Mouse (Mus musculus) Patski (cell line): ENCODE data around the gene Pbld2. TPM values are rescaled to one million over a fixed set of nuclear protein-coding genes. Genes with fewer than 3 reads are reported as not detected.

Experiments
- ATAC-seq: fragments of 100-300 bp; one replicate; pipeline ENCODE4 v1.8.0; 2021
- CTCF ChIA-PET: fragments of 350-600 bp; sonication (Branson Sonifier 250); formaldehyde crosslinking; loops from one replicate; lab custom pipeline; 2022; ENCODE audit warnings: inconsistent platforms; lab: Charles Lee
- POLR2A ChIA-PET: fragments of 350-600 bp; sonication (Branson Sonifier 250); formaldehyde crosslinking; loops from one replicate; lab custom pipeline; 2022; ENCODE audit warnings: antibody characterized with exemption, inconsistent platforms; lab: Charles Lee
- DNase-seq: peaks from one replicate; pipeline ENCODE4 v3.0.0-alpha.2; 2011; ENCODE audit warnings: low read depth, low spot score
- H3K27me3 ChIP-seq: fragments of 371-371 bp; one replicate; pipeline ENCODE4 v1.5.1; 2021
- CTCF ChIP-seq: fragments of 100-300 bp; IDR thresholded peaks from one replicate; pipeline ENCODE4 v1.5.1; 2021
- in situ Hi-C: fragments of 300-500 bp; cut with MboI; formaldehyde crosslinking; loops from 3 replicates; pipeline ENCODE4 v1.11.1; 2018; ENCODE audit warnings: low pct_unique_long_range_greater_than_20kb, mixed read lengths
- polyA plus RNA-seq: library from polyadenylated mRNA; unstranded; gene quantifications from one replicate; pipeline ENCODE4 v1.2.3, GENCODE M21; 2021

The Pbld2 gene
- polyA plus RNA-seq, 1 experiment from 2014 or later, result 3.8 TPM

DNA sequence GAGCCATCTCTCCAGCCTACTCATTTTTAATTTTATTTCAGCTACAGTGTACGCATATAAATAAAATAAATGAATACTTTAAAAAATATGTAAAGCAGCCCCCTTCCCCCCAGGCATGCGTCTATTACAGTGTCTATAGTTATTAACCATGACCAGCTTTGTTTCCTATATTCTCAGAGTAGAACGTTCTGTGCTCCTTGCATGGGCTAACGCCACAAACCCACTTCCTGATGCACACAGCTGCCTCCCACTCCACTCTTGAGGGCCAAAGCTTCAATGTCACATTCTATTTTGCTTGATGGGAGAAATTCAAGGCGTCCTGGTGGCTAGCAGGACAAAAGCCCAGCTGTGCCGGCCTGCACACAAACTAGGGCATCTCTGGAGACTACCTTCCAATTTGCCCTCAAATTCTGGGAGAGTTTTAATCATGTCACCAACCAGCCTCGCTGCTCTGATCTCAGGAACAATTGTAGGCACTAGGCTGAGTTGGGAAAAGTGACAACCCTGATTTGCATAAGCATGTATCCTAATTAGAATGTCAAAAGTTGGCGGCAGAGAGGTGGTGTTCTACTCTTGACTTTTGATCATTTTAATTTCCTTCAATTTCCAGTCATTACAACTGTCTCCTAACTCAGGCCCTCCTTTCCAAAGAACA, 65.1 kb downstream of the Pbld2 start:
- ChIA-PET POLR2A (no interaction called here), CTCF (no interaction called here)
- no peaks in the 10 kb centered on the region for H3K27me3 ChIP-seq
- ATAC-seq, result no peak
- no peak for TF ChIP-seq CTCF
- DNase-seq, result no peak
- in situ Hi-C loops, result no loop called here

DNA sequence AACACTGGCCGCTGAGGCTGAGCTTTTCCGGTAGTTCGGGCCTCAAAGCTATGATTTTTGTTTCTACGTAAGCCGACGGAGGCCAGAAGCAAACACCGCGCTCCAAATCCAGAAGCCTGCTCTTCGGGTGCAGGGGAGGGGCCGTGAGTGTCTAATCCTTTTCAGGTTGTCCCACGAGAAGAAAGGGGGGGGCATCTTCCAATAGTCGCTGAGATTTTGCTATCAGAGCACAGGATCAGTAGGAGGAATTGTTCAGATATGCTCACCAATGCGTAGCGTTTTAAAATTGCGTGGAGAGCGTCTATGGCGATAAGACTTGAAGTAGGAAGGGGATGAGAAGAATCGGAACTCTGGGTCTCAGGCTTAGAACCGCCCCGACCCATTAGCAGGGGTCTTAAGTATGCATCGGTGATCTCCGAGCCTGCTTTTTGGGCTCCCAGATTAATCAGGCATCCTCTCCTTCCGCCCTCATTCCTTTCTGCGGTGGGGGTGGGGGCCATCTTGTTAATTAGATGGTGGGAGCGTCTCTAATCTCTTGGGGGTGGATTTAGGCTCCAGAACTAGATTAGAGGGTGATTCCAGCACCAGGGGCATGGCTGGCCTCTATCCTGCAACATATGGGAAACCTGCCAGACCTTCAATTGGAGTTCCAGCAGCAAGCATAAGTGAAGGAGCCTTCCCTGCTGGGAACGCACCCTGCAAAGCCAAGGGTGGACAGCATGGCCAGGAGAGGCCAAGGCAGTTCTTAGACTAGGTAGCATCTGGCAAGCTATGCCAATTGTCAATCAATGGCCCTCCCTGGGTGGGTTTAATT, 65.8 kb downstream of the Pbld2 start:
- no peaks in the 10 kb centered on the region for H3K27me3 ChIP-seq
- no peak for DNase-seq
- no peak for TF ChIP-seq CTCF
- ChIA-PET CTCF (no interaction called here), POLR2A (no interaction called here)
- in situ Hi-C loops, result no loop called here
- ATAC-seq, result no peak

DNA sequence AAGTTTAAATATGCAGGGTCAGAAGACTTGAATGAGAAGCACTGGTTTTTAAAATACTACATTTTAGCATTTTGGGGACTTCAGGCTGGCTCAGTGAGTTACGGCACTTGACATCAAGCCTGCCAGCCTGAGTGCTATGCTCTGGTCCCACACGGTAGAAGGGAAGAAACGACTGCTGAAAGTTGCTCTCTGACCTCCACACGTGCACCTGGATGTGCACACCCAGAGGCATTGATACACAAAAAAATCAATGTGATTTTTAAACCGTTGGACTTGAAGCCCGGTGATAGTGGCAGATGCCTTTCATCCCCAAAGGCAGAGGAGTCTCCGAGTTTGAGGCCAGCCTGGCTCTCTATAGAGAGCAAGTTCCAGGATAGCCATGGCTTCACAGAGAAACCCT, 67.8 kb downstream of the Pbld2 start:
- in situ Hi-C loops, result no loop called here
- no peak for DNase-seq
- H3K27me3 ChIP-seq, result no peaks in the 10 kb centered on the region
- ChIA-PET CTCF (no interaction called here), POLR2A (no interaction called here)
- ATAC-seq, result no peak
- TF ChIP-seq CTCF, result no peak

DNA sequence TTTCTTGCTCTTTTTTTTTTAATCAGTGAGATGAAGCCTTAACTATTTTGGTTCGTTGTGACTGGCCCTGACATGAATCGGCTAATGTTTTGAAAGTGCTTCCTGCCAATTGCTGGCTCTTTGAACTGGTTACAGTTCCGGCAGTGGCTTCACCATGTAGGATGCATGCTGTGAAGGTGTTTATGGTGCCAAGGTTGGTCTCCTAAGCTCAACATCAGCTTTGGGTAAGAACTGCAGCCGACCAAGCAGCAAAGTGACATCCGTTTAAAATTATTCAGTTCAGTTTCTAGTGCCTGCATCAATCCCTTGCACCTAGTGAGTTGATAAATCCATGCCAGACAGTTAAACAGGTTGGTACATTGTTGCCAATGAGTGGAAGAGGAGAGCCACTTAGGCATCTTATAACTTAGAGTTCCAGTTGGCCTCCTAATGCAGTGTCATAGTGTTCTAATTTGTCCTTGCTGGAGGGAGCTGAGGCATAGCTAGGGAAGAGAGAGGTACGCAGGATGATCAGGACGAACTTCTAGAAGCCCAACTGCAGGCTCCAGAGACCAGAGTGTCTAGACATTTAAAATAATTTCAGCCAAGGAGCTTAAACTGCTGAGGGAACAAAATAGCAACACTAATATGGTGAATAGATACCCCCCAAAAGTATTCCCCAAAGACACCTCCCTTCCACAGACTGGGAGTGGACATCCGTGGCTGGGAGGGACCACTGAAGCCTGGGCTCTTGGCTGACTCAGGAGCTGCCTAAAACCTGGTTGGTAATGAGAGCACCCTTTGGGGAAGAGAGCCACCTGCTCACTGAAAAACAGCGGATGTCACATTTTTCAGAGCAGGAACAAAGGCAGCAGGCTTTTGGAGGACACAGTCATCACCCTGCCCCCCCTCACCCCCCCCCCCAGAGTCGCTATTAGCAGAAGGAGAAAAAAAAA, 68.8 kb downstream of the Pbld2 start:
- ChIA-PET POLR2A (no interaction called here), CTCF (interaction anchor here (0.7 kb wide), 1 partner anchor 8 kb away, joined by 3 read pairs; no protein-coding TSS in a partner anchor)
- no peak for TF ChIP-seq CTCF
- no peaks in the 10 kb centered on the region for H3K27me3 ChIP-seq
- no peak for ATAC-seq
- in situ Hi-C loops, result no loop called here
- no peak for DNase-seq

DNA sequence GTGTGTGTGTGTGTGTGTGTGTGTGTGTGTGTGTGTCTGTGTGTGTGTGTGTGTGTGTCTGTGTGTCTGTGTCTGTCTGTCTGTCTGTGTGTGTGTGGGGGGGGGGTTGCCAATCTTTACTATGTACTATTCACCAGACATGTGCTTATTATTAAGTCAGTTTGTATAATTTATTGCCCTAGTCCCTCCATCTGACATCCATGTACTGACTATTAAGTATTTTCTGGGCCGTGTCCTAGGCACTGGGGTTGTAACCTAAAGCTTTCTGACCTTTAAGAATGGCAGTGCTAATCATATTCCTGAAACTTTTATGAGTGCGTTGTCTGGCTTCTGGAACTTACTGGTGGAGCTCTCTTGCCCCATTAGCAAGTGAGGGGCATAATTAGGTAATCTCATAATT, 72.6 kb downstream of the Pbld2 start:
- DNase-seq (no peak), ATAC-seq (no peak)
- ChIA-PET CTCF (interaction anchor here (1.0 kb wide), 1 partner anchor 17 kb away, joined by 3 read pairs; no protein-coding TSS in a partner anchor), POLR2A (interaction anchor here (0.6 kb wide), 1 partner anchor 9 kb away, joined by 3 read pairs; no protein-coding TSS in a partner anchor)
- in situ Hi-C loops, result no loop called here
- no peak for TF ChIP-seq CTCF
- peaks cover 22% of the 10 kb centered on the region for H3K27me3 ChIP-seq

DNA sequence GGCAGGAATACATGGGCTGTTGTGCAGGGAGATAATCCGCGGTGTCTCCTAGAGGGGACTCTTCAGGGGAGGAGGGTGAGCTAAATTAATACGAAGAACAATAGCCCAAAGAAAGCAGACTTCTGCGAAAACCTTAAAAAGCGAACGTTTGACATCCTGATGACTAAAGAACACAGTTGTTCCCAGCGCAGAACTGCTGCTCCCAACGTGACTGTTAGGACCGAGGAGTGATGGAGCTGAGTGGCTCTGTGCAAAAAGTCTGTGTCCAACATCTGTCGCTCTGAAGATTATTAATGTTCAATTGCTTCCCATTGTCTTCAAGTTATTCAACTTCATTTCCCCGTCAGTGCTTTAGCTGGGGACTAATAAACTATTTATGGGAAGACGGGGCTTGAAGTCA, 74.1 kb downstream of the Pbld2 start:
- TF ChIP-seq CTCF, result no peak
- in situ Hi-C loops, result no loop called here
- no peak for ATAC-seq
- DNase-seq, result no peak
- ChIA-PET CTCF (no interaction called here), POLR2A (interaction anchor here (0.6 kb wide), 1 partner anchor 315 kb away, joined by 3 read pairs; no protein-coding TSS in a partner anchor)
- peaks cover 22% of the 10 kb centered on the region for H3K27me3 ChIP-seq

DNA sequence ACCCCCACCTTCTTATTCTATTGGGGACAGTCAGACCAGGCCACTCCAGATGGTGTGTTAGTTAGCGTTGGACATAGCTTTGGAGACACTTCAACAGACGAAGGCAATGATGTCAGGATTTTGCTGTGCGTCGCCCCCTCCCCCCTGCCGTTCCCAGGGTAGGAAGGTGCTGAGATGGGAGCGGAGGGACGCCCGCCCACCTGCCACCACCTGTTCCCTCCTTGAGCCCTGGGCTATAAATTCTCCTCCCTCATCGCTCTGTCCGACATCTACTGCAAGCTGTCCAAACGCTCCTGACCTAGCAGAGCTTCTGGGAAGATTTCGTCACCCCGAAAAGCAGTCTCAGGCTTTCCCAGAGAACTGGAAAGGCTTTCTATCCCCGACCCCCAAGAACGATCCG, 75.4 kb downstream of the Pbld2 start, which contains the start of gene Atoh7:
Gene Atoh7, plus strand, starts transcription at position 131 of the 400 bp plus-strand sequence.
- ATAC-seq (no peak), DNase-seq (no peak)
- no peak for TF ChIP-seq CTCF
- CTCF ChIA-PET, result no interaction called here
- peaks cover 22% of the 10 kb centered on the region for H3K27me3 ChIP-seq
- in situ Hi-C loops, result no loop called here
- POLR2A ChIA-PET, result no interaction called here

DNA sequence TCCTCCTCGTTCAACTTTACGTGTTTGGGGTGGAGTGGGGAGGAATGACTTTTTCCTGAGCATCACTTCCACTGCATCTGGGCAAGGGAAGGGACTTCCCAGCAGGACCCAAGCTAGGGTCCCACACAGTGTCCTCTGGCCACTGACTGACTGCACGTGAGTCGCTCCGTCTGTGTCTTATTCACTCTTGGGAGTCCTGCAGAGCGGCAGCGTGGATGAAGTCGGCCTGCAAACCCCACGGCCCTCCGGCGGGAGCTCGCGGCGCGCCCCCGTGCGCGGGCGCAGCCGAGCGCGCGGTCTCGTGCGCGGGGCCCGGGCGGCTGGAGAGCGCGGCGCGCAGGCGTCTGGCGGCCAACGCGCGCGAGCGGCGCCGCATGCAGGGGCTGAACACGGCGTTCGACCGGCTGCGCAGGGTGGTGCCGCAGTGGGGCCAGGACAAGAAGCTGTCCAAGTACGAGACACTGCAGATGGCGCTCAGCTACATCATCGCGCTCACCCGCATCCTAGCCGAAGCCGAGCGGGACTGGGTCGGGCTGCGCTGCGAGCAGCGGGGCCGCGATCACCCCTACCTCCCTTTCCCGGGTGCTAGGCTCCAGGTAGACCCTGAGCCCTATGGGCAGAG, 75.9 kb downstream of the Pbld2 start:
- ATAC-seq (no peak), DNase-seq (no peak)
- POLR2A ChIA-PET, result no interaction called here
- in situ Hi-C loops, result no loop called here
- CTCF ChIA-PET, result no interaction called here
- TF ChIP-seq CTCF, result no peak
- peaks cover 22% of the 10 kb centered on the region for H3K27me3 ChIP-seq

DNA sequence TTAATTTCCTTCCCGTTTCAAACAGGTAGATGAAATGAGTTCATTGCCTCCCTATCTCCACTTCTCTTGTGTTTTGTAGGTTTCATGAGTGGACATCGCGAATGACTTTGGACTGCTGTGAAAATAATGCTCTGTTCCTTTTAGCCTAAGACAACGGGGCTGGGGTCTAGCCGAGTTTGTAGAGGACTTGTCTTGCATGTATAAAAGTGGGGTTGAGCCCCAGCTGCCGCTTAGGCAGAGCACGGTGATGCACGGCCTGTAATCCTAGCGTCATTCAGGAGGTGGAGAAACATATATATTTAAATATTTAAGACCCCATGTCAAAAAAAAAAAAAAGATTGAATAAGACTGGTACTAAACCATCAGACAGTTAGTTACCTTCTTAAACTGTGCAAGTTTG, 76.5 kb downstream of the Pbld2 start:
- no peak for ATAC-seq
- ChIA-PET POLR2A (interaction anchor here (0.7 kb wide), 1 partner anchor 198 kb away, joined by 4 read pairs; no protein-coding TSS in a partner anchor), CTCF (interaction anchor here (0.8 to 1.2 kb wide), 2 partner anchors 8 to 14 kb away, joined by 3 read pairs; no protein-coding TSS in a partner anchor)
- no peak for DNase-seq
- in situ Hi-C loops, result no loop called here
- peaks cover 22% of the 10 kb centered on the region for H3K27me3 ChIP-seq
- TF ChIP-seq CTCF, result no peak

Other genes starting within 250 kb of the Pbld2 start
- 92.3 TPM for gene Ccar1, start 232.0 kb upstream of the Pbld2 start, polyA plus RNA-seq
- 1.5 TPM for gene Tet1, start 115.3 kb upstream of the Pbld2 start, polyA plus RNA-seq
- 27.4 TPM for gene Slc25a16, start 103.7 kb upstream of the Pbld2 start, polyA plus RNA-seq
- 8.3 TPM for gene Dna2, start 77.3 kb upstream of the Pbld2 start, polyA plus RNA-seq
- gene Rufy2, start 44.1 kb upstream of the Pbld2 start, polyA plus RNA-seq, result 26.5 TPM
- gene Hnrnph3, start 98 bp upstream of the Pbld2 start, polyA plus RNA-seq, result 47.3 TPM
- gene Pbld1, start 35.8 kb downstream of the Pbld2 start, polyA plus RNA-seq, result 0.59 TPM
- not detected for gene Atoh7, start 75.3 kb downstream of the Pbld2 start, polyA plus RNA-seq
- not detected for gene Mypn, start 179.6 kb downstream of the Pbld2 start, polyA plus RNA-seq
- 38.6 TPM for gene Herc4, start 219.5 kb downstream of the Pbld2 start, polyA plus RNA-seq